Mouse (Mus musculus): ENCODE measurements at regions not wholly inside any gene's neighbourhood (a gene's known extent, or its start where the extent isn't known, plus 50 kb on each side); places are given as distances from the start of the nearest gene placed in this dataset.

GRCm38 (mm10) chr4:124012406-124012805 is 94.6 kb upstream of the 4930535I16Rik start:
- no peak overlapping the region for H3K27ac ChIP-seq (ENCODE audit: insufficient read depth, low read length)
- TF ChIP-seq CTCF (IDR thresholded peaks at IDR 0.05; ENCODE audit: extremely low read depth, insufficient read depth, low read length): no peak
- no peak for TF ChIP-seq POLR2A (IDR thresholded peaks at IDR 0.05; ENCODE audit: extremely low read depth, insufficient read depth, low read length)
- H3K4me3 ChIP-seq (ENCODE audit: insufficient read depth, low read length): no peak overlapping the region
- H3K4me1 ChIP-seq (ENCODE audit: control insufficient read depth, insufficient read depth, low read length): no peaks in the 10 kb centered on the region

- H3K4me1 ChIP-seq (ENCODE audit: control insufficient read depth, insufficient read depth, low read length): no peaks in the 10 kb centered on the region
- TF ChIP-seq POLR2A (IDR thresholded peaks at IDR 0.05; ENCODE audit: extremely low read depth, insufficient read depth, low read length): no peak
- no peak for TF ChIP-seq CTCF (IDR thresholded peaks at IDR 0.05; ENCODE audit: extremely low read depth, insufficient read depth, low read length)
- no peak overlapping the region for H3K4me3 ChIP-seq (ENCODE audit: insufficient read depth, low read length)
- no peak overlapping the region for H3K27ac ChIP-seq (ENCODE audit: insufficient read depth, low read length)
These were observed 90.9 kb upstream of the 4930535I16Rik start for GRCm38 (mm10) chr4:124008725-124009124.

GRCm38 (mm10) chr4:124005626-124006315 is 87.9 kb upstream of the 4930535I16Rik start:
- TF ChIP-seq CTCF (IDR thresholded peaks at IDR 0.05; ENCODE audit: extremely low read depth, insufficient read depth, low read length) (no peak), POLR2A (IDR thresholded peaks at IDR 0.05; ENCODE audit: extremely low read depth, insufficient read depth, low read length) (no peak)

GRCm38 (mm10) chr4:124002760-124003159 is 84.9 kb upstream of the 4930535I16Rik start:
- TF ChIP-seq POLR2A (IDR thresholded peaks at IDR 0.05; ENCODE audit: extremely low read depth, insufficient read depth, low read length): no peak
- no peak for TF ChIP-seq CTCF (IDR thresholded peaks at IDR 0.05; ENCODE audit: extremely low read depth, insufficient read depth, low read length)
- Histone ChIP-seq H3K4me3 (ENCODE audit: insufficient read depth, low read length) (no peak overlapping the region), H3K27ac (ENCODE audit: insufficient read depth, low read length) (no peak overlapping the region), H3K4me1 (ENCODE audit: control insufficient read depth, insufficient read depth, low read length) (no peaks in the 10 kb centered on the region)

More at GRCm38 (mm10) chr4:124005626-124006315, 87.9 kb upstream of the 4930535I16Rik start:
- no peak overlapping the region for H3K27ac ChIP-seq (ENCODE audit: insufficient read depth, low read length)
- no peaks in the 10 kb centered on the region for H3K4me1 ChIP-seq (ENCODE audit: control insufficient read depth, insufficient read depth, low read length)
- no peak overlapping the region for H3K4me3 ChIP-seq (ENCODE audit: insufficient read depth, low read length)

- TF ChIP-seq POLR2A (IDR thresholded peaks at IDR 0.05; ENCODE audit: extremely low read depth, insufficient read depth, low read length) (no peak), CTCF (IDR thresholded peaks at IDR 0.05; ENCODE audit: extremely low read depth, insufficient read depth, low read length) (no peak)
- Histone ChIP-seq H3K4me1 (ENCODE audit: control insufficient read depth, insufficient read depth, low read length) (no peaks in the 10 kb centered on the region), H3K27ac (ENCODE audit: insufficient read depth, low read length) (no peak overlapping the region), H3K4me3 (ENCODE audit: insufficient read depth, low read length) (no peak overlapping the region)
These were observed 84.3 kb upstream of the 4930535I16Rik start for GRCm38 (mm10) chr4:124002105-124002504.

GRCm38 (mm10) chr4:123995815-123996214 is 78.0 kb upstream of the 4930535I16Rik start:
- Histone ChIP-seq H3K27ac (ENCODE audit: insufficient read depth, low read length) (no peak overlapping the region), H3K4me1 (ENCODE audit: control insufficient read depth, insufficient read depth, low read length) (no peaks in the 10 kb centered on the region), H3K4me3 (ENCODE audit: insufficient read depth, low read length) (no peak overlapping the region)
- TF ChIP-seq POLR2A (IDR thresholded peaks at IDR 0.05; ENCODE audit: extremely low read depth, insufficient read depth, low read length) (no peak), CTCF (IDR thresholded peaks at IDR 0.05; ENCODE audit: extremely low read depth, insufficient read depth, low read length) (no peak)

GRCm38 (mm10) chr4:123991223-123991622 is 73.4 kb upstream of the 4930535I16Rik start:
- Histone ChIP-seq H3K4me1 (ENCODE audit: control insufficient read depth, insufficient read depth, low read length) (no peaks in the 10 kb centered on the region), H3K4me3 (ENCODE audit: insufficient read depth, low read length) (no peak overlapping the region), H3K27ac (ENCODE audit: insufficient read depth, low read length) (no peak overlapping the region)
- TF ChIP-seq CTCF (IDR thresholded peaks at IDR 0.05; ENCODE audit: extremely low read depth, insufficient read depth, low read length): no peak
- TF ChIP-seq POLR2A (IDR thresholded peaks at IDR 0.05; ENCODE audit: extremely low read depth, insufficient read depth, low read length): no peak

GRCm38 (mm10) chr4:123990293-123991185 is 72.7 kb upstream of the 4930535I16Rik start:
- no peak overlapping the region for H3K4me3 ChIP-seq (ENCODE audit: insufficient read depth, low read length)
- no peak overlapping the region for H3K27ac ChIP-seq (ENCODE audit: insufficient read depth, low read length)

More at GRCm38 (mm10) chr4:123990293-123991185, 72.7 kb upstream of the 4930535I16Rik start:
- TF ChIP-seq POLR2A (IDR thresholded peaks at IDR 0.05; ENCODE audit: extremely low read depth, insufficient read depth, low read length) (no peak), CTCF (IDR thresholded peaks at IDR 0.05; ENCODE audit: extremely low read depth, insufficient read depth, low read length) (no peak)
- no peaks in the 10 kb centered on the region for H3K4me1 ChIP-seq (ENCODE audit: control insufficient read depth, insufficient read depth, low read length)

All from cortical plate, adult 2 months (tissue).